Mouse (Mus musculus): ENCODE results near the gene Gm42688. TPM values are rescaled to one million over a fixed set of nuclear protein-coding genes. Genes with fewer than 3 reads are reported as not detected.

Gm42688 gene
- polyA plus RNA-seq, 1 experiment from 2014 or later = 3.7 TPM

DNA sequence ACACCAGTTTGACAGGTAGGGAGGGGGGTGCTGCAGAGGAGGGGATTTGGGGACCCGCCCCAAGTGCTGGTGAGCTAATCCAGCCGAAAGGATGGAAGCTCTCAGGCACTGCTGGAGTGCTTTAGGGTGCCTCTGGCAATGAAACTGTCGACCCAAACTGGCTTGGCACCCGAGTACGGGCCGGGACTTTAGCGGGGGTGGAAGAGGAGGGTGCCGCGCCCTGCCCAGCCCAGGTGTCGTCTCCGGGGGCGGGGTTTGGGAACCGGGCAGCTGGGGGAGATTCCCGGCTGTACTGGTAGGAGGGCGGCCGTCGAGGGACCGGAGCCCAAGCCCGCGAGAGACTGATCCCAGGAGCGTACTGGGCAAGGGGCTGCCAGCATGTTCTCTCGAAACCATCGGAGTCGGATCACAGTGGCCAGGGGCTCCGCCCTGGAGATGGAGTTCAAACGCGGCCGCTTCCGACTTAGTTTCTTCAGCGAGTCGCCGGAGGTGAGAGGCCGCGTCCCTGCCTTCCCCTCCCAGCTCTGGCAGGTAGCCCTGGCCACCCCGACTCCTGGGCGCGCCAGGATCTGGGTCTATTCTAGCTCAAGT lies 34.2 kb downstream of the Gm42688 start:
- ChIA-PET POLR2A (interaction anchor here (0.7 to 1.2 kb wide), 2 partner anchors 17 to 58 kb away, joined by 3 read pairs; partner anchors contain the start of gene Pcgf1), CTCF (no interaction called here)
- DNase-seq (ENCODE audit: low read depth, low spot score) (no peak), ATAC-seq (no peak)
- TF ChIP-seq CTCF (IDR thresholded peaks at IDR 0.05) = no peak
- in situ Hi-C loops (cut with MboI; ENCODE audit: low pct_unique_long_range_greater_than_20kb) = no loop called here
- H3K27me3 ChIP-seq = no peaks in the 10 kb centered on the region

DNA sequence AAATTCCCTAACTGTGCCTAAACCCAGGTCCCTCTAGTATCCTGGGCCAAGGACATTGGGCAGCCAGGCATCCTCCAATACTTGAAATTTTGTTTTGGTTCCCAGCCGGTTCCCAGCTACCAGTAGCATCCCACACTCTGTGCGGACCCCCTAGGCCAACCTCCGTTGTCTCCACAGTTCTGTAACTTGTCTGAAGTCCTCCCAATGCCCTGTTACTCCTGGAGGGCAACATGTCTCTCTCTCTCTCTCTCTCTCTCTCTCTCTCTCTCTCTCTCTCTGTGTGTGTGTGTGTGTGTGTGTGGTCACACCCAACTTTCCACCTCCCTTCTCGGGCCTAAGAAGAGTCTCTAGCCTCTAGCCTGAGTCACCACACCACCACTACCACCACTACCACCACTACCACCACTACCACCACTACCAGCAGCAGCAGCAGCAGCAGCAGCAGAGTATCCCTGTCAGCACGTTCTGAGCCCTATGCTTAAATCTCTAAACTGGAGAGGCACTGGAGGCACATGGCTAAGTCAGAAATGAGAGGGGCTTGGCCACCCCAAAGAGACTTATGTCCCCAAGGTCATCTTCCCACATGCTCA lies 35.0 kb downstream of the Gm42688 start:
- no peak for TF ChIP-seq CTCF (IDR thresholded peaks at IDR 0.05)
- ChIA-PET CTCF (interaction anchor here (1.4 kb wide), 1 partner anchor 23 kb away, joined by 3 read pairs; no protein-coding TSS in a partner anchor), POLR2A (interaction anchor here (0.7 to 2.0 kb wide), 9 partner anchors 12 to 59 kb away, joined by 3 to 11 read pairs (median 5); partner anchors contain the start of genes Pcgf1 and Wbp1)
- in situ Hi-C loops (cut with MboI; ENCODE audit: low pct_unique_long_range_greater_than_20kb) = no loop called here
- no peaks in the 10 kb centered on the region for H3K27me3 ChIP-seq
- ATAC-seq = no peak
- DNase-seq (ENCODE audit: low read depth, low spot score) = no peak

DNA sequence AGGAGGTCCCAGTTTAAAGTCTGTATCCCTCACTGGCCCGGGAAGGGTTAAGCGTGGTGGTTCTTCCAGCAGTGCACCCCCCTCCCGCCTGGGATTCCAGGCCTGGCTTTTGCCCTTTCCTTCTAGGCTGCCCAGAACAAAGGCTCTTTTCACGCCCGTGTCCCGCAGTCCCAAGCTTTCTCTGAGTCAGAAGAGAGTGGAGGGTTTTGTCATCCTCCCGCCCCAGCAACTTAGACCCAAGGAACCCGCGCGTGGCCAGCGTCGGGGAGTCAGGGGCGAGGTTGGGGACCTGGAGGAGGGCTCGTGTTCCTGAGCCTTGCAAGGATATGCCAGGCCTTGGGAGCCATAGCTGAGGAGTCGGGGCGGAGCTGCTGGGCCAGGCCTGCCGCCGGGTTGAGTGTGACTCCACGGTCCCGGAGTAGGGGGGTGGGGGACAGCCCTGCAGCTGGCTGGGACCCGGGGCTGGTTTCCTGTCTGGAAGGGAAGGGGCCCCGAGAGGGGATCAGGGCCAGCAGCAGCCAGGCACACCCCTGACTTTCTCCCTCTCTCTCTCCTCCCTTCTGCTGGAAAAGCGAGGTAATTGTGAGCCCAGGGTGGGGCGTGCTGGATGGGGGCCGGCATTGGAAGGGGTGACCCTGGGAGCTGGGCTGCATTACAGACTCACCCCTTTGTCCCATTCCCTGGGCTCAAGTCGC lies 35.6 kb downstream of the Gm42688 start:
- TF ChIP-seq CTCF (IDR thresholded peaks at IDR 0.05) = no peak
- DNase-seq (ENCODE audit: low read depth, low spot score) = no peak
- POLR2A ChIA-PET = interaction anchor here (0.5 to 2.0 kb wide), 8 partner anchors 11 to 44 kb away, joined by 3 to 11 read pairs (median 6); partner anchors contain the start of gene Wbp1
- peak; percentile 46 for ATAC-seq
- no peaks in the 10 kb centered on the region for H3K27me3 ChIP-seq
- in situ Hi-C loops (cut with MboI; ENCODE audit: low pct_unique_long_range_greater_than_20kb) = no loop called here
- CTCF ChIA-PET = interaction anchor here (1.3 to 1.4 kb wide), 2 partner anchors 14 to 22 kb away, joined by 3 read pairs; no protein-coding TSS in a partner anchor

DNA sequence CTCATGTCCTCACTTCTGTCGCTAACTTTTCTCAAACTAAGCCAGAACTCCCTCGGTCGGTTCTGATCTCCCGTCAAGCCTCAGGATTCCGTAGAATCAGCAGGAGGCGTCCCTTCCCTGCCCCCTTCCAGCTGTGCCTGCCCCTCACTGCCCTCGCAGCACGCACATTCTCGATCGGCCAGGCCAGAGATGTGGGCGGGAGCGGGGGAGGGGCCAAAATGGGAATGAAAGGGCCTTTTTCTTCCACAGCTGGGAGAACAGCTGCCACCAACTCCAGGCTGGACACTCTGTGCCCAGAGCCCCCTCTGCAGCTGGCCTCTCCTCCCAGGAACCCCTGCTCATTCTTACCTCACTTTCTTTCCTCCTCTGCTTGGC lies 36.1 kb downstream of the Gm42688 start:
- peak; percentile 66 for ATAC-seq
- ChIA-PET POLR2A (interaction anchor here (0.5 to 2.0 kb wide), 7 partner anchors 11 to 23 kb away, joined by 4 to 11 read pairs (median 6); partner anchors contain the start of gene Wbp1), CTCF (interaction anchor here (1.3 to 1.4 kb wide), 2 partner anchors 14 to 21 kb away, joined by 3 read pairs; no protein-coding TSS in a partner anchor)
- in situ Hi-C loops (cut with MboI; ENCODE audit: low pct_unique_long_range_greater_than_20kb) = no loop called here
- DNase-seq (ENCODE audit: low read depth, low spot score) = no peak
- no peak for TF ChIP-seq CTCF (IDR thresholded peaks at IDR 0.05)
- no peaks in the 10 kb centered on the region for H3K27me3 ChIP-seq

DNA sequence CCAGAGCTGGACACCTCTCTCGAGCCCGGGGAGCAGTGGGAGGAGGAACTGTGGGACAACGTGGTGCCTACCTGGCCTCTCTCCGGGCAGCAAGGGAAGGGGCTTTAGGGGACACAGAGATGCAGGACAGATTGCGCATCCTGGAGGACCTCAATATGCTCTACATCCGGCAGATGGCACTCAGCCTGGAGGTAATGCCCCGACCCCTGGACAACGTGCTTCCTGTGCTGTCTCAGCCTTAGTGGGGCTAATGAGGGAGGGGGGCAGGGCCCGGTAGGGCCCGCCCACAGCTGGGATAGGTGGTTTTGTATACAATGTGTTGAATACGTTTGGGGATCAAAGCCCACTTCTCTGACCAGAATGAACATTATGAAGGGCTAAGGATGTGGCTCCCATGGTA lies 36.6 kb downstream of the Gm42688 start:
- DNase-seq (ENCODE audit: low read depth, low spot score) (no peak), ATAC-seq (peak; percentile 19)
- no peak for TF ChIP-seq CTCF (IDR thresholded peaks at IDR 0.05)
- ChIA-PET CTCF (interaction anchor here (1.3 to 1.4 kb wide), 2 partner anchors 15 to 21 kb away, joined by 3 read pairs; no protein-coding TSS in a partner anchor), POLR2A (interaction anchor here (1.5 to 2.0 kb wide), 4 partner anchors 10 to 18 kb away, joined by 5 to 11 read pairs (median 6); partner anchors contain the start of gene Wbp1)
- no peaks in the 10 kb centered on the region for H3K27me3 ChIP-seq
- in situ Hi-C loops (cut with MboI; ENCODE audit: low pct_unique_long_range_greater_than_20kb) = no loop called here

DNA sequence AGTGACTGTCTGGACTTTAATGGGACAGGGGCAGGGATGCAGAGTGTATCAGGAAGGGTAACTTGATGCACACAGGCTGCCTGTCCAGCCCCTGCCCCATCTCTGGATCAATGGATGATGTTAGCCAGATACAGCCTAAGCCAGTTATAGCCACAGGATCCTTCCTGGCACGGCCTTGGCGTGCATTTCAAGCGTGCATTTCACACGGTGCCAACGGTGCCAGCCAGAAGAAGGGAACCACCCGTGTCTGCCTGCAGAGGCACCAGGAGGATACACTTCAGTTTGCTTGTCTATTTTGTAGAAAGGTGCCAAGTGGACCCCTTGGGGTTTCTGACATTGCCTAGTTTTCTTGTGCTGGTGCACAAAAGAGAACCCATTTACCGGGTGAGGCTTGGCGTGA lies 38.6 kb downstream of the Gm42688 start:
- ATAC-seq = no peak
- no peak for DNase-seq (ENCODE audit: low read depth, low spot score)
- ChIA-PET POLR2A (no interaction called here), CTCF (no interaction called here)
- TF ChIP-seq CTCF (IDR thresholded peaks at IDR 0.05) = no peak
- H3K27me3 ChIP-seq = no peaks in the 10 kb centered on the region
- in situ Hi-C loops (cut with MboI; ENCODE audit: low pct_unique_long_range_greater_than_20kb) = no loop called here

DNA sequence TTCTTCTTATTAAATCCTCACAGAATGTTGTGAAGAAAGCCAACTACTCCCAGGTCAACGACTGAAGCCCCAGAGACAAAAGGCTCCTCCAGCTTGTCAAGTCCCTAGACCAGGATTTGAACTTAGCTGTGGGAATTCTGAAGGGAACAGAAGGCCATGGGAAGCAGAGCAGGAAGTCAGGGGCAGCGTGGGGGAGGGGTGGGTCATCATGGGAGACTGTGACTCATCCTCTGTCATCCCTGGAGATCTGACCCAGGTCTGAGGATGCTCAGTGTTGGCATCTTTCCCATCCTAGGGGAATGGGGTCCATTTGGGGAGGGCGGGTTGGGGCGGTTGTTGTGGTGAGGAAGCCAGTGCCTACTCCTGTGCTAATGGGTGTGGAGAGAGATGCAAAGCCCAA lies 40.2 kb downstream of the Gm42688 start:
- DNase-seq (ENCODE audit: low read depth, low spot score) = no peak
- in situ Hi-C loops (cut with MboI; ENCODE audit: low pct_unique_long_range_greater_than_20kb) = no loop called here
- ATAC-seq = no peak
- CTCF ChIA-PET = interaction anchor here (1.0 kb wide), 1 partner anchor 24 kb away, joined by 3 read pairs; the partner anchor contains the start of gene Dctn1
- H3K27me3 ChIP-seq = no peaks in the 10 kb centered on the region
- POLR2A ChIA-PET = interaction anchor here (0.7 kb wide), 1 partner anchor 82 kb away, joined by 3 read pairs; no protein-coding TSS in a partner anchor
- no peak for TF ChIP-seq CTCF (IDR thresholded peaks at IDR 0.05)

DNA sequence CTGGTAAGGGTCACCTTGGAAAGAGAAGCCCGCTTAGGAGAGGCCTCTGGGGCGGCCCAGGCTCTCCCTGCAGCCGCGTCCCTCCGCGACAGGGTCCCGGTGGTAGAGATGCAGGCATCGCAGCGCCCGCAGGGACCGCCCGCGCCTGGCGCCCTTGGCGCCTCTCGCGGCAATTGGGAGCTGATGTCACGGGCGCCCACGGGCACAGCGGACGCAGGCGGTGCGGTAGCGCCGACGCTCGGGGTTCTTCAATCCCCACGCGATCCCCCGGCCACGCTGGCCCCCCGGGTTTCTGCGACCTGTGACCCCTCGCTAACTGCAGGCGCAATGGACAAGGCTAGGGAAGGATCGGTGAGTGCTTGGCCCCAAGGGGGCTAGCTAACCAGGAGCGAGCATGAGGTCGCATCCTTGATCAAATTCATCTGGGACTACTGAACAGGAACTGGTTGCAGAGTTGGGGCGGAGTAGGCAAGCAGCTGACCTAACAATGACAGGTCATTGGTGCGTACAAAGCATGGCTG lies 40.9 kb downstream of the Gm42688 start:
- DNase-seq (ENCODE audit: low read depth, low spot score) (no peak), ATAC-seq (no peak)
- no peaks in the 10 kb centered on the region for H3K27me3 ChIP-seq
- ChIA-PET CTCF (interaction anchor here (1.0 kb wide), 1 partner anchor 23 kb away, joined by 3 read pairs; the partner anchor contains the start of gene Dctn1), POLR2A (interaction anchor here (0.7 kb wide), 1 partner anchor 82 kb away, joined by 3 read pairs; no protein-coding TSS in a partner anchor)
- no peak for TF ChIP-seq CTCF (IDR thresholded peaks at IDR 0.05)
- in situ Hi-C loops (cut with MboI; ENCODE audit: low pct_unique_long_range_greater_than_20kb) = no loop called here

DNA sequence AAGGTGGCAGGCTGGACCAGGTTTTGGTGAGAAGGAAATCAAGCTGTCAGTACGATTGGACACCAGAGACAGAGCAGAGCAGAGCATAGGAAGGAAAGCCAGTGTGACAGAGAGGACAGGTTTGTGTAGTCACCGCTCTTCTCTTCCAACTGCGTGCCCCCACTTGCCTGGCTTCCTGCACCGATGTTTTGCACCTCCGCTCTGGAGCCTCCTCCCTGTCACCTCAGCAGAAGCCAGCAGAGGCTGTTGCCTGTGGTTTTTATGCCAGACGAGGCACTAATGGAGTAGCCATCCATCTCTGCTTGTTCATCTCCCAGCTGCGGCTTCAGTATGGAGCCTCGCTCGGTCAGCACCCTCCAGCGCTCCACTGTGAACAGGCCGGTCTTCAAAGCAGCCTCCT lies 41.5 kb downstream of the Gm42688 start:
- no peaks in the 10 kb centered on the region for H3K27me3 ChIP-seq
- ATAC-seq (no peak), DNase-seq (ENCODE audit: low read depth, low spot score) (no peak)
- ChIA-PET CTCF (no interaction called here), POLR2A (no interaction called here)
- TF ChIP-seq CTCF (IDR thresholded peaks at IDR 0.05) = no peak
- in situ Hi-C loops (cut with MboI; ENCODE audit: low pct_unique_long_range_greater_than_20kb) = no loop called here

DNA sequence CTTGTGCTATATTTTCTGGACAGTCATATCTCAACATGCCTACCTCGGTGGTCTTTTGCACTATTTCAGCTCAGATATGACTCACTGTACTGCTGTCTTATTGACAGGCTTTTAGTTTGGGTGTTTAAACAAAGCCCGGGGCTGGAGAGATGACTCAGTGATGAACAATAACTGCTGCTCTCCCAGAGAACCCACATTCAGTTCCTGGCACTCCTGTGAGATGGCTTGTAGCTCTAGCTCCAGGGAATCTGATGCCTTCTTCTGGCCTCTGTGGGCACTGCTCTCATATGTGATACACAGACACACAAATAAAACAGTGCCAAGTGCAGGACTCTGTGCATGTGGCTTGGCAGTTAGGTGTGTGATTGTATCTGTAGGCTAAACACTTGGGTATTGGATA lies 43.8 kb downstream of the Gm42688 start:
- no peak for TF ChIP-seq CTCF (IDR thresholded peaks at IDR 0.05)
- no peaks in the 10 kb centered on the region for H3K27me3 ChIP-seq
- DNase-seq (ENCODE audit: low read depth, low spot score) (no peak), ATAC-seq (peak; percentile 13)
- ChIA-PET POLR2A (interaction anchor here (0.5 to 1.2 kb wide), 2 partner anchors 11 to 13 kb away, joined by 5 to 7 read pairs; partner anchors contain the start of genes 1700003E16Rik and Wdr54), CTCF (interaction anchor here (1.0 to 1.8 kb wide), 3 partner anchors 14 to 27 kb away, joined by 3 to 8 read pairs (median 3); no protein-coding TSS in a partner anchor)
- in situ Hi-C loops (cut with MboI; ENCODE audit: low pct_unique_long_range_greater_than_20kb) = no loop called here

Measured in Patski (cell line).